Mouse (Mus musculus) intestine, postnatal 0 days (tissue): Measurements from ENCODE around the gene Ssbp4. TPM values are rescaled to one million over a fixed set of nuclear protein-coding genes. Genes with fewer than 3 reads are reported as not detected.

ENCODE experiments used
- ATAC-seq: fragments of 200-750 bp; cut with Nextera tagmentation; 2 replicates; pipeline ENCODE4 v1.8.0; 2017; ENCODE audit warnings: mild to moderate bottlenecking, moderate TSS enrichment, moderate library complexity
- H3K27ac ChIP-seq: fragments of 300-500 bp; sonication (generic); 2 replicates; pipeline ENCODE4 v1.5.1; 2014; ENCODE audit warnings: mild to moderate bottlenecking, low read depth, low read length, moderate library complexity
- H3K27me3 ChIP-seq: fragments of 300-500 bp; sonication (generic); replicated peaks from 2 replicates; pipeline ENCODE4 v1.6.1; 2014; ENCODE audit warnings: low read length, mixed read lengths; ENCODE audit not compliant: control insufficient read depth, insufficient read depth
- H3K36me3 ChIP-seq: fragments of 300-500 bp; sonication (generic); 2 replicates; pipeline ENCODE4 v1.6.1; 2014; ENCODE audit warnings: mild to moderate bottlenecking, moderate library complexity; ENCODE audit not compliant: control insufficient read depth, insufficient read depth
- H3K4me1 ChIP-seq: fragments of 300-500 bp; sonication (generic); replicated peaks from 2 replicates; pipeline ENCODE4 v1.6.1; 2014; ENCODE audit warnings: antibody characterized with exemption, low read length, mixed read lengths; ENCODE audit not compliant: control insufficient read depth, insufficient read depth
- H3K4me2 ChIP-seq: fragments of 300-500 bp; sonication (generic); replicated peaks from 2 replicates; pipeline ENCODE4 v1.6.1; 2014; ENCODE audit warnings: low read depth, mild to moderate bottlenecking, moderate library complexity
- H3K4me3 ChIP-seq: fragments of 300-500 bp; sonication (generic); 2 replicates; pipeline ENCODE4 v1.5.1; 2014; ENCODE audit warnings: low read depth, low read length
- H3K9ac ChIP-seq: fragments of 300-500 bp; sonication (generic); 2 replicates; pipeline ENCODE4 v1.6.1; 2014; ENCODE audit warnings: mild to moderate bottlenecking, low read depth, low read length
- H3K9me3 ChIP-seq: fragments of 300-500 bp; sonication (generic); 2 replicates; pipeline ENCODE4 v1.6.1; 2016; ENCODE audit warnings: mixed run types; ENCODE audit not compliant: control insufficient read depth
- CTCF ChIP-seq: sonication (generic); IDR thresholded peaks from 2 replicates; pipeline ENCODE4 v1.5.1; 2016; ENCODE audit warnings: low read depth, mild to moderate bottlenecking, control low read depth, antibody characterized with exemption, moderate library complexity
- WGBS: fragments of 180-500 bp; shearing (Covaris S2); extraction: QIAGEN DNeasy Blood & Tissue Kit; methylation state at CpG from one replicate; pipeline ENCODE4 v1.1.7; 2014; 5-methylcytosine and 5-hydroxymethylcytosine counted together
- polyA plus RNA-seq: library from polyadenylated mRNA; unstranded; fragments of >200 nt; fragmentation: Nextera tagmentation; extraction: Ambion mirVana; gene quantifications from 2 replicates; pipeline ENCODE4 v1.2.1, GENCODE M21; 2015

The Ssbp4 gene
- polyA plus RNA-seq, 1 experiment from 2014 or later, result 65.3 TPM

DNA sequence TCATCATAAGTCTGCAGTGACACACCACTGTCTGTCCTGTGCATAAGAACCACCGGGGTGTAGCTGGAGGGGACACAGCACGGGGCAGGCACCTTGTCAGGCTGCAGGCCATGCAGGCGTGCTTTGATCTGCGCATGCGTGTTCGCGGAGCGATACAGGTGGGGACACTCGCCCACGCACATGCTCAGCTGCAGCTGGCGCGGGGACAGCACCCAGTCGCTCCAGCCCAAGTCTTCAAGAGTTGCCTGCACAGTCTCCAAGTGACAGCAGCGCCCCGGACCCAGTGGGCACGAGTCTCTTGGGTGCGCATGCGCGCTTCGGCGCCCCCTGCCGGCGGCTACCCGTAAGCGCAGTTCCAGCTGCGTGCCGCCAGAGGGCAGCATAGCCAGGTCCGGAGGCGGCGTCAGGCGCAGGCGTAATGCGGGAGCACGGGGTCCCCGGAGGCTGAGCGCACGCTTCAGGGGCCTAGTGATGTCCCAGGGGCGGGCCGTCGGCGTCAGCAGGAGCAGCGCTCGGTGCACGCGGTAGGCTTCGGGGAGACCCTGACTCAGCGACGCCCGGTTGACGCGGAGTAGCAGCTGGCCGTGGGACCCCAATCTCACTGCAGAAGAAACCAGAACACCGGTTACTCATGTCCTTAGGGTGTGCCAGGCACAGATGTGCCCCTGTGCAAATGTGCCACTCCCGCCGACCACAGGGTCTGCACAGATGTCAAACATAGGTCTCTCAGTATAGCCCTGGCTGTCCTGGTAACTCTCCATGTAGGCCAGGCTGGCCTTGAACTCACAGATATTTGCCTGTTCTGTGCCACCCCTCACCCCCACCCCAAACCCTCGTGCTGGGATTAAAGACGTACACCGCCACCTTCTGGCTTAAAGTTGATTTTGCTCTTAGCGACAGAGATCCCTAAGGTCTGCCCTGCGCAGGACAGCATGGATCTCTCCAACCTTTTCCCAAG is 21.2 kb upstream of the Ssbp4 start:
- peak overlapping the region; percentile 39 for H3K4me3 ChIP-seq
- peak overlapping the region; percentile 44; the same call in 1 of the 2 replicates for H3K9ac ChIP-seq
- H3K27me3 ChIP-seq, result no peaks in the 10 kb centered on the region
- ATAC-seq, result peak; percentile 72
- peak; percentile 100 for TF ChIP-seq CTCF
- H3K27ac ChIP-seq, result peak overlapping the region; percentile 46; the same call in 1 of the 2 replicates
- H3K4me1 ChIP-seq, result no peaks in the 10 kb centered on the region
- H3K36me3 ChIP-seq, result no peaks in the 10 kb centered on the region
- H3K9me3 ChIP-seq, result no peaks in the 10 kb centered on the region
- WGBS, result 1% methylated on average over 60 of the region's 60 CpGs
- peak overlapping the region; percentile 67 for H3K4me2 ChIP-seq

GRCm38 (mm10) chr8:70628986-70629490 is 20.4 kb upstream of the Ssbp4 start:
- ATAC-seq, result no peak

DNA sequence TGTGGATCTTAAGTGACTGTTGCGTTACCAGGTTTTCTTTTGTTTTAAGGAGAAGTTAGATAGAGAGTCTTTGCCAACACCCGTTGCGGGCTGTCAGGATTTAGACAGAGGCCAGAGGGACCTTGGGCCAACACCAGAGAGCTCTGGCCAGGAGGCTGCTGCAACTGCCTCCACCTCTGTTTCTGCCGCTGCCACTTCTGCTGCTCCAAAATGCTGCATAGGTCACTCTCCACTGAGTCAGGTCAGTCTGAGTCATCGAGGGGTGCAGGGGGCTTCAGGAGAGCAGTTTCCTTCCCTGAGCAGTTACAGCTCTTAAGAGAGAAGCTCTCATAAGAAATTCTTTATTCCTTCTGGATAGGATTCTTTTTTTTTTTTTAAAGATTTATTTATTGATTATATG is 18.4 kb upstream of the Ssbp4 start:
- Histone ChIP-seq H3K4me3 (no peak overlapping the region), H3K4me2 (no peak overlapping the region), H3K4me1 (no peaks in the 10 kb centered on the region), H3K9ac (no peak overlapping the region), H3K36me3 (no peaks in the 10 kb centered on the region), H3K27me3 (no peaks in the 10 kb centered on the region), H3K9me3 (no peaks in the 10 kb centered on the region), H3K27ac (no peak overlapping the region)
- no peak for ATAC-seq
- 93% methylated on average over 5 of the region's 5 CpGs for WGBS
- no peak for TF ChIP-seq CTCF

More at GRCm38 (mm10) chr8:70628986-70629490, 20.4 kb upstream of the Ssbp4 start:
- Histone ChIP-seq H3K27me3 (no peaks in the 10 kb centered on the region), H3K9ac (0 out of 2 replicates have a peak overlapping the region, but pooled peaks have one; percentile 44), H3K4me3 (no peak overlapping the region), H3K4me2 (peak overlapping the region; percentile 67), H3K9me3 (no peaks in the 10 kb centered on the region), H3K36me3 (no peaks in the 10 kb centered on the region), H3K4me1 (no peaks in the 10 kb centered on the region), H3K27ac (0 out of 2 replicates have a peak overlapping the region, but pooled peaks have one; percentile 46)
- WGBS, result 56% methylated on average over 7 of the region's 7 CpGs
- no peak for TF ChIP-seq CTCF

DNA sequence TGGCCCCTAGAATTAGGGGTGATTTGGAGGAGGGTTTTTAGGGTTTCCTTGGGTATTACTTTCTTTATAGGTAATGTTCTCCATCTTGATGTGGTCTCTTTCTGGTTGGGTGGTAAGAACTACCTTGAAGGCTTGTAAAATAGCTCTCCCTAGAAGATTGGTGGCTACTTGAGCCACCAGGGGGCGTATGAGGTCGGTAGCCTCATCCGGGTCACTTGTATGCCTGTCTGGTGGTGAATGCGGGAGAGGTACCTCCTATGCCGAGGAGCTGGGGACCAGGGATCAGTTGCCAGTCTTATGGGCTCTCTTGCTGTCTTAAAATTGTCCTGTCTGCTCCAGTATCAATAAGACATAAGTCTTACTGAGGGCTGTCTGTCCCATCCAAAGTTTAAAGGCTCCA is 16.4 kb upstream of the Ssbp4 start:
- H3K4me2 ChIP-seq, result no peak overlapping the region
- H3K9ac ChIP-seq, result no peak overlapping the region
- H3K4me3 ChIP-seq, result no peak overlapping the region
- H3K4me1 ChIP-seq, result no peaks in the 10 kb centered on the region
- 17% methylated on average over 5 of the region's 5 CpGs for WGBS
- H3K9me3 ChIP-seq, result no peaks in the 10 kb centered on the region
- no peaks in the 10 kb centered on the region for H3K36me3 ChIP-seq
- no peaks in the 10 kb centered on the region for H3K27me3 ChIP-seq
- H3K27ac ChIP-seq, result no peak overlapping the region
- peak; percentile 84 for TF ChIP-seq CTCF
- no peak for ATAC-seq

DNA sequence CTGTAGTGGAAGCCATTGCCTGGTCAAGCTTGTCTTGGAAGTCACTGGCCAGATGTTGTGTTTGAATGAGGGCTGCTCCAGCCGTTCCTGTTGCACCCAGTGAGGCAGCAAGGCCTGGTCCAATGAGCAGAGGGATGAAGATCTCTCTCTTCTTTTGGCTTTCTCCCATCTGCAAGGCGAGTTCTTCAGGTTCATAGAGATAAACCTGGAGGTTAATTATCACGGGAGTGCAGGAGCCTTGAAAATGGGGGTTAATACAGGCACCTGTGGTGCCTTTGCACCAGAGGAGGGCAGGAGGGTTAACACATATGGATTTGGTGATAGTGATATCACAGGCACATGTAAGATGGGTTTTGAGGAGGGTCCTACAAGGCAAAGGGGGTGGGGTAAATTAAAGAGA is 13.5 kb upstream of the Ssbp4 start:
- Histone ChIP-seq H3K4me2 (no peak overlapping the region), H3K36me3 (no peaks in the 10 kb centered on the region), H3K27me3 (no peaks in the 10 kb centered on the region), H3K9me3 (no peaks in the 10 kb centered on the region), H3K4me1 (no peaks in the 10 kb centered on the region), H3K9ac (no peak overlapping the region), H3K27ac (no peak overlapping the region), H3K4me3 (no peak overlapping the region)
- ATAC-seq, result no peak
- no peak for TF ChIP-seq CTCF
- 41% methylated on average over 3 of the region's 3 CpGs for WGBS

GRCm38 (mm10) chr8:70618888-70619334 is 10.2 kb upstream of the Ssbp4 start:
- TF ChIP-seq CTCF, result no peak
- no peaks in the 10 kb centered on the region for H3K27me3 ChIP-seq
- no peaks in the 10 kb centered on the region for H3K36me3 ChIP-seq
- H3K4me1 ChIP-seq, result no peaks in the 10 kb centered on the region
- H3K9ac ChIP-seq, result no peak overlapping the region
- H3K9me3 ChIP-seq, result no peaks in the 10 kb centered on the region
- no peak overlapping the region; the same call in 1 of the 2 replicates for H3K4me2 ChIP-seq
- no peak overlapping the region for H3K4me3 ChIP-seq
- peak; percentile 77 for ATAC-seq
- WGBS, result 24% methylated on average over 9 of the region's 9 CpGs
- H3K27ac ChIP-seq, result no peak overlapping the region
